Mouse (Mus musculus): ENCODE measurements at regions not wholly inside any gene's neighbourhood (a gene's known extent, or its start where the extent isn't known, plus 50 kb on each side); places are given as distances from the start of the nearest gene placed in this dataset.
"Not testable (repeated sequence)": the region's sequence is repeated elsewhere in the genome, so short reads cannot be mapped to it uniquely, and the experiment has no call there.

DNA sequence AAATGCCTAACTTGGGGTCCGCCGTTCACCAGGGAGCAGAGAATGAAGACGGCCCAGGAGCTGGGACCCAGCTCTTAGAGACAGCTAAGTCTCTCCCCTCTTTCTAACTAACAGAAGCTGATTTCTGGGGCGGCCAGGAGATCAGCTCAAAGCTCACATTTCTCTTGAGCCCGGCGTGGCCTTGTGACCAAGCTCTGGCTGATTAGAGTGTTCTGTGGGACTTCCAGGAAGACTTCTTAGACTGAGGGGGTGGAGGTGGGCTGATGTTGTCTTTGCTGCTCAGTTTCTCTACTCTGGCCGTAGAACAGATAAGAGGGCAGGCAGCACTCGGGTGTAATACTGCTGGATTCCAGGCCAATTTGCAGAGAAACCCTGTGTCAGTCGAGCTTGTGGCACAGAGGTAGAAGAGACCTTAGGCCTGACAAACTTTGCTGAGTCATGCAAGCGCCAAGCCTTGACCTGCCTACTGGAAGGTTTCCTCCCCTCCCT lies 96.5 kb upstream of the Map3k1 start:
- no peak for DNase-seq

DNA sequence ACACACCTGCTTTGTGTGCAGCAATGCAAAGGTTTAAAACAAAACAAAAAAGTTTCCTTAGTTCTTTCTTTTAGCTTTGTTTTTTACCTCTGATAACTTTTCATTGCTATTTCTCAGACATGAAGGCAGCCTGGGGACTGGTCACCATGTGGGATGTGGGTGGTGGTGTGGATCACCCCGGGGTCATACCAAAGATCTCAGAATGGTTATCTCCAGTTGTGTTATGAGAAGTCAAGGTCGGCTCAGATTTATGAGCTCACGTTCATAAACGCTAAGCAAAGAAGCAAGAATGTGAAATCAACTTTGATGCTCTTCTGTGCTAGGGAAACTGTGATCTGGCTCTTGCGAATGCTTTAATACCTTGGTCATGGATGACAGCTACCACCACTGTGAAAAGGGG lies 102.3 kb upstream of the Map3k1 start:
- DNase-seq = no peak

DNA sequence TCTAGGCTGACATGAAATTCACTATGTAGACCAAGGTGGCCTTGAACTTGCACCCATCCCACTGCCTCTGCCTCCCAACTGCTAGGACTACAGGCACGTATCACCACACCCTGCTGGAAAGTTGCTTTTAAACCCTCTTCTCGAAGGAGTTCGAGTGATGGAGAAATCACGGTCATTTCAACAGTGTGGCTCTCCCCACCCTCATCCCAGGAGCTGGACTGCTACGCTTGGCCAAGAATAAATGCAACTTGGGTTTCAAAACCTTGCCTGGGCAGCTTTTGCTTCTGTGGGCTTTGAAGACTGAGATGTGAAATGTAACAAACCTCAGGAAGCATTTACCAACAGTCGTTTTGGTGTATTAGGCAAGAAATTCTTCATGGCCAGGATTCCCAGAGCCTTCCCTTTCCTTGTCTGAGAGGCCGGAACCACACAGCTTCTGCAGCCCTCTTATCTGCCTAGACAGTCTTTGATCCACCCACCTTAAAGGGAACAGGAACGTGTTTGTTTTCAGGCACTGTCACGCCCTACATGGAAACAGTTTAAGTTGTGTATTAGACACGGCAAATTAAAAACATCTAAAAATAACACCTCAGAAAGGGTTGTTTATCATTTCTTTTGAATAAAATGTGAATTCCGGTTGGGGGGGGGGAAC lies 103.0 kb upstream of the Map3k1 start:
- DNase-seq = no peak

DNA sequence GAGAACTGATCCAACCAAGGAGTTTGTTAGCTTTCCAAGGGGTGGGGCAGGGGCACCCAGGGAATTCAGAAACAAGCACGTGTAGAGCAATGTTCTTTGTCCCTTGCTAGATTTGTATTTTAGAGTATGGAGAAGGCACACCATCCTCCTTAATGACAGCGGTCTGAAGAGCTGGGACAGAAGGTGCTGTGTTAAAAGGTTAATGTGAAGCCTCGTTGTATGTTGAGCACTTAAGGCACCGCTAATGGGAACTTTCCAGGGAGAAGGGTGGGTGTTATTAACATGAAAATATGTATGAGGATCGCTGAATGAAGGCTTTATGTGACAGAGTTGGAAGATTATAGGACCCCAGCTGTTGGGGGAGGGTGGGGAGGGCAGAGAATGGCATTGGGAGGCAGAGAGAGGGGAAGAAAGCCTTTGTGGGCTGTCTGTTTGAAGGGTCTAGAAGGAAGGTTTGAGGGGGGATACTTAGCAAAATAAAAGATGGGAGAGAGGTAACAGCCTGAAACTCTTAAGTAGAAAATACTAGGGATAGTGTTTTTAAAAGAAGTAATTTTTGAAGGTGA lies 105.6 kb upstream of the Map3k1 start:
- no peak for DNase-seq

DNA sequence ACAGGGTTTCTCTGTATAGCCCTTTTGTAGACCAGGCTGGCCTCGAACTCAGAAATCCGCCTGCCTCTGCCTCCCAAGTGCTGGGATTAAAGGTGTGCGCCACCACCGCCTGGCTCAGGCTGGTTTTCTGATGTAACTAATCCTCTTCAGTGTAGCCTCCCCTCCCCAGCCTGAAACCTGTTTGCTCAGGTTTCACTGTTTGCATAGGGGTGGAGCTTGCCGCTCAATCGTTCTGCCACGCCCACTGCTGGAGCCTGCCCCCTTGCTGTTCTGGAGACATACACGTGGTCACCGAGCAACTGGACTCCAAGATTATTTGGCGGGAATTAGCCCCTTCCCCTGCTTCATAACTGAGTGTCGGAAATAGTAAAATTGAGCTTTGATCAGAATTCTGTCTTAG lies 110.6 kb upstream of the Map3k1 start:
- not testable (repeated sequence) for DNase-seq

DNA sequence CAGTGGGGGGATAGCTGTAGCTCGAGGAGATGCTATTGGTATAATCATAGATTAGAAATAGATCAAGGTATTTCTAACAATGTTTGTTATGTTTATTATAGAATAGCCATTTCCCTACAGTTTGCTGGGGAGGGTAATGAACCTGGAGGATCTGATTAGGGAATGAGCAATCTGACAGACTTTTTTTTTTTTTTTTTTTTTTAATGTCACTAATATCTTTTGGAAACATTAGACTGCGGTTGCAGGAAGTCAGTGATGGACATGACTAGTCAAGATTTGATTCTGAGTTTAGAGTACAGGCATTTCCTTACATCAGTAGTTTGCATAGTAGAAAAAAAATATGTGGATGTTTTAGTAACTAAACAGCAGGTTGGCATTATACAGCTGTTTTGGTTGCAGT lies 111.7 kb upstream of the Map3k1 start:
- no peak for DNase-seq

DNA sequence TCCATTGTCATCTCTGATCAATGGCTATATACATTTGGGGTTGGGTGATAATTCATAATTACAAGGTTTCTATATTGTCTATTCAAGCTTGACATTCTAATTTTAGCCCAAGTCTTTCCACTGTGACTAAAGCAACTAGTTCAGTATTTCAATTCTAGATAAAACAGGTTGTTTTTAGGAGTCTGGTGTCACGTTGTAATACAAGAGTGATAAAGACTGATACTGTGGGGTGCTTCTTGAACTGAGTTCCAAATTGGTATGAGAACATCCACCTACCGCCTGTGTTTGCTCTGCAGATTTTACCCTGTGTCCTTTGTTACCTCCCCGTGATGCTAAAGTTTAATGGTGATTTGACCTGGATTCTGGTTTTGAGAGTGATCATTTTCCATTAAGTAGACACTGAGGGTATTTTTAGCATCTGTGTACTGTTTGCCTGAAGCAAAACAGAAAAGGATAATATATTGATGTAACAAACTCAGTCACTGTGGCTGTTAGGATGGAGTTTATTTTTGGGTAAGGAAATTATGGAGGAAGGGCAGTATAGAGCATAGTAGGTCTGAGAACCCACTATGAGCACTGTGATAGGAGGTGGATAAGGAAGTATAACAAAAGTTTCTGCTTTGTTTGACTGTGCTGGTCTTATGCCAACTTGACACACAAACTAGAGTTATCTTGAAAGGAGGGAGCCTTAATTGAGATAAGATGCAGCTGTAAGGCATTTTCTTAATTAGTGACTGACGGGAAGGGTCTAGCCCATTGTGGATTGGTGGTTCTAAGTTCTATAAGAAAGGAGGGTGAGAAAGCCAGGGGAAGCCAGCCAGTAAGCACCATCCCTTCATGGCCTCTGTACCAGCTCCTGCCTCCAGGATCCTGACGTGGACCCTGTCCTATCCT lies 112.6 kb upstream of the Map3k1 start:
- DNase-seq = no peak

DNA sequence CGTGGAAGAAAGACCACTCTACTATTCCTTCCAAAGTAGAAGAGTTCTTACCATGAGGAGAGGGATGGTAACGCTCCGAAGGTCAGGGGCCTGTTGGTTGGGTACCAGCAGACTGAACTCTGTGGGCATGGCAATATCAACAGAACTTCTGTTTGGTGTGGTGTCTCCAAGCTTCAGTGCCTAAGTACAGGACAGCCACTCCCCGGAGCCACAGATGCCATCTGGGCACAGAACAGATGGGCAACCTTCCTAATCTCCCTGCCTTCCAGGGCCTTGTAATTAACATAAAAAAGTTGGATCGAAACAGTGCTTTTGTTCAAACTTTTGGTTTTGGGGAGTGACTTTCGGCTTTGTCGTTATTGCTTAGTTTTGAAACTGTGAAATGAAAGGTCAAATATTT lies 116.6 kb upstream of the Map3k1 start:
- DNase-seq = peak; percentile 25

DNA sequence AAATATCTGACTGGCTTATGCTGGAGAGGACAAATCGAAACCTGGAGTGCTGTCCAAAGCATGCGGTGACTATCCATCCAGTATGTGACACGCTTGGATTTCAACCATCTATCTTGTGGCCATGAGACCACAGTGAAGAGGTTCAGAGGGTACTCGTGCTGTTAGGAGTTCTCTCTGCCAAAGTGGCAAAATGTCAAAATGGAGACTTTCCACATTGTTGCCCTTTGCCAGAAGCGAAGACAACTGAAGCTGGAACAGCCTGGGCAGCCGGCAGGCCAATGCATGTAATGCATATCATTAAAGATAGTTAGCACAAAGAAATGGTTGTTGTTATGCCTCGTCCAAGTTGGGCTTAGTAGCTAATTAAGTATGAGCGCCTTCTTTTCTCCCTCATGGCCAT lies 118.0 kb upstream of the Map3k1 start:
- peak; percentile 37 for DNase-seq

DNA sequence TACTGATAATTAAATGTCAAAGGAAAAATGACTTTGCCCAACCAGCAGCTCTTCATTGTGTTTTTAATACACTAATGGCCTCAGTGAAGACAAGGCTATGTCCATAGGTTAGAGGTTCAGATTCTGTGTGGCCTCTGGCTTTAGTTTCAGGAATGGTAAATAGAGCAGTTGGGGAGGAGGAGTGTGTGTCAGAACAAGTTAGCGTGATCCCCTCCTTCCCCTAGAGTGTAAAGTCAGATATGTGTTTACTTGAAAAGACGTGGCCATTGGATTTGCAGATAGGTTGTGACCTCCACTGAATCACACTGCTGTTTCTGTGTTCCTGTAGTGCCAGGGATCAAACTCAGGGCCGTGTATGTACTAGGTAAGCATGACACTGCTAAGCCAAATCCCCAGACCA lies 118.7 kb upstream of the Map3k1 start:
- DNase-seq = no peak

DNA sequence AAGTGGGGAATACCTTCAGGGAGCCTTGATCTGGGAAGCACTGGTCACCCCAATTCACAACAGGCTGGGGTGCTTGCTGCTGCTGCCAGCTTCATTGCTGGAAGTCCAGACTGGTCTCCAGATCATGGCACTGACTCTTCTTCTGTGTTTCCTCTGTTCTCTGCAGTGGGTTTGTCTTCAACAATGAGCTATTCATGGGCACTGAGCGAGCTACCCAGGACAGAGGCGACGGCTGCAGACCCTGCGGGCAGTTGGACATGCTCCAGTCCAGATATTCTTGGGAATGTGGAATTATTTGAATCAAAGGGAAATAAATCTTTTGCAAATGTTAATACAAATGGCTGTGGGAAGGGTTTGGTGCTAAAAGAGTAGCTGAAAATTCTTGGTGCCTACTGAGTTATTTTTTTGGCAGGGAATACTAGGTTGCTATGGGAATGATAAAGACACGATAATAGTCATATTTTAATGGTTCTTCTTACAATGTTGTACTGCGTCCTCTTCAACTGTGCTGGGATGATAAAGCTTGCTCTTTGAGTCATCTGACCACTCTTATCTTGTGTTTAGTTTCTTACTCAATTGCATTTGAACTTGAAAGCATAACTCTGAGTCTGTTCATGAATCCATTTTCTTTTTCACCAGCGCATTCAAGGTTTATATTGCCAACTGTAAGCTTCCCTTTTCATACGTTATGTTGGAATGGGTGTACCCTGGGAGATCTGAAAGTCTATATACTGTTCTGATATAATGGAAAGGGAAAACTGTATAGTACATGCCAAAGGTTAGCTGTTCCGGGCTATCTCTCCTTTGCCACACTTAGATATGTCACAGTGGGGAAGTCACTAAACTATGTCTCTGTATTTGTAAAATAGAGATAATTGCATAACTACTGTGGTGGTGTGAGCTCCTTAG lies 120.1 kb upstream of the Map3k1 start:
- no peak for DNase-seq

DNA sequence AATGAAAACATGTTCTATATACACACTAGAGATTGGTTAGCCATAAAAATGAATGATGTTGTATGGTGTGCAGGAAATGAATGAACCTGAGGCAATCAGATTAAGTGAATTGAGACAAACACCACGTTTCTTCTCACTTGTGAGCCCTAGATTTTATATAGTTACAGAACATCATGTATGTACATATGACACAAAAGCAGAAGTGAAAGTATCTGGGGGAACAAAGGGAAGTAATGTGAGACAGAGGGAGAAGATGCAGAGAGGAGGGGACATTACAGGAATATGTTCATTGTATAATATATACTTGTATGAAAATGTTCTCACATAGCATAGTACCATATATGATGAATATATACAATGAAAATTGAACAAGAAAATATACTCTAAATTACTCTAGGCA lies 121.1 kb upstream of the Map3k1 start:
- DNase-seq = no peak

DNA sequence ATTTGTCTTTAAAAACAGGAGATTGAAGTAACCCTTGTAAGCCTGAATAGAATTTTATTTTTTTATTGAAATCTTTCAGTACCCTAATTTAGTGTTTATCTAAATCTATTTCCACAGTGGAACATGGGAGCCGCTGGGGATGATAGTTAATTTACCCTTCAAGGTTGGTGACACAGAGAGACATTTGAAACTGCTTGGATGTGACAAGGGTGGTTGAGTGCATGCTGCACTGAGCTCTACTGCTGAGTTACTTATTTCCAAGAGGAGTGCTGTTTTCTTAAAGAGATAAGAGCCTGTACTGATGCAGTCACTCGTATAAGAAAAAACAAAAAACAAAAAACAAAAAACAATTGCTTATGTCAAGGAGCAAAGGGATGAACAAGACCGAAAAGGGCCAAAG lies 123.7 kb upstream of the Map3k1 start:
- DNase-seq = no peak

DNA sequence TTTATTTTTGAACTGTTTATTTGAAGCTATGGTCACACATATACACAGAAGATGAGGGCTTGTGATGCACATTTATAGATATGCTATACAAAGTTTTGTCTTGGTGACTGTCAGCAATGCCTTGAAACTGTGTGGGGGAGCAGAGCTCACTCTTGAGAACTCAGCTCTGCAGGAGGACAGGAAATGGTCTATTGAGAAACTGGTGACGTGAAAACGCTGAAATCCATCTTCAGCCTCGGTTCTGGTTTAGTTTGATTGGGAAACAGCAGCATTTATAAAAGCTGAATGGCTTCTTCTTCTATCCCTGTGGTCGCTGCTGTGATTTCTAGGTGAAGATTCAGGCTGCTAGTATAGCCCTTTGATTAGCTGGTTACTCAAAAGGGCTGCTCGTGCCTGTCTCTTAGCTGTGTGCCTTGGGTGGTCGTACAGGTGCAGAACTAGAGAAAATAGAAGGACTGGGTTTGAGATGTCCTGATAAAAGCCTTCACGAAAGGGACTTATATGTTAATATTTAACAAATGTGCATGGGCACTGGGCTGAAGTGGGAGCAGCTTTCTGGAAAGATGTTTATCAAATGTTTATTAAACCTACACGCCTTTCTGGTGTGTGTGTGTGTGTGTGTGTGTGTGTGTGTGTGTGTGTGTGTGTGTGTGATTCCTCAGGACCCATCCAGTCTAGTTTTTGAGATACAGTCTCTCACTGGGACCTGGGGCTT lies 124.9 kb upstream of the Map3k1 start:
- DNase-seq = no peak

DNA sequence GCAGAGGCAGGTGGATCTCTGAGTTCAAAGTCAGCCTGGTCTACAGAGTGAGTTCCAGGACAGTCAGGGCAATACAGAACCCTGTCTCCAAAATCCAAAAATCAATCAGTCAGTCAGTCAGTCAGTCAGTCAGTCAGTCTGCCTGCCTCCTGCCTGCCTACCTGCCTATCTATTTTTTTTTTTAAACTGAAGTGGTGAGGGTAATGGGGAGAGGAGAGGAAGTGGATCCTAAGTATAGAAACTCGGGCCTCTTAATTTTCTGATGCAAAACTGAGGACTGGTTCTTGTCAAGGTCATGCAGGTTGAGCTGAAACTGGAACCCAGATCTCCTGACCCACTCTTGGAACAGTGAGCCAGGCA lies 126.9 kb upstream of the Map3k1 start:
- no peak for DNase-seq

DNA sequence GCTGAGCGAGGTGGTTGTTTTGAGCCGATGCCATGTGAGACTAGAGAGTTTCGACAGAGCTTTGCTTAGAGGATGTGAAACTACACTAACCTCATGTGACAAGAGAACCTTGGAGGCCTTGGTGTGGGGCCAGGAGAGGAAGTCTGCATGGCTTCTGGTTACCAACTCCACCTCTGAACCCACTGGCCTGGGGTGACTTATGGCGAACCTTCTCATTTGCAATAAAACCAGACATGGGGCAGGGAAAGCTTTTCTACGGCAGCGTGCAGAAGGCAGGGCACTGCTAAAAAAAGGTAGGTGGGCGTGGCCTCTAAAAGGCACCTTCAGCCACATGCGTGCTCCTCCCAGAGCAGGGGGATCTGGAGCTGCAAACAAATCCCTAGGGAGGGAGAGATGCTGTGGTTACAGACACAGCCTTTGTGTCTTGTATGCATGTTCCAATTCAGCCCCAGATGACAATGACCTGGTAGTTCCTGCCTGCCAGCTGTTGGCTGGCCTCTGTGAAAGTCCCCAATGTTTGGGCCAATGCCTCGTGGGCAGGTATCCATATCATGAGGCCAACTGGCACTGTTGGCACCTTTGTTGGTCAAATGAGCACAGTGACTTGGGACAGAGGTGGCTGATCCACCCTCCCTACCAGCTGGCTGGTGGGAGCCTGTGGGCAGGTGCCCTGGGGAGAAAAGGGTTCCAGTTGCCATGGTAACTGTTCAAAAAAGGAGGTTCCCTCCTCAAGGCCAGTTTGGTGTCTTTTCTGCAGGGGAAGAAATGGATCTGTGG lies 127.5 kb upstream of the Map3k1 start:
- DNase-seq = no peak

DNA sequence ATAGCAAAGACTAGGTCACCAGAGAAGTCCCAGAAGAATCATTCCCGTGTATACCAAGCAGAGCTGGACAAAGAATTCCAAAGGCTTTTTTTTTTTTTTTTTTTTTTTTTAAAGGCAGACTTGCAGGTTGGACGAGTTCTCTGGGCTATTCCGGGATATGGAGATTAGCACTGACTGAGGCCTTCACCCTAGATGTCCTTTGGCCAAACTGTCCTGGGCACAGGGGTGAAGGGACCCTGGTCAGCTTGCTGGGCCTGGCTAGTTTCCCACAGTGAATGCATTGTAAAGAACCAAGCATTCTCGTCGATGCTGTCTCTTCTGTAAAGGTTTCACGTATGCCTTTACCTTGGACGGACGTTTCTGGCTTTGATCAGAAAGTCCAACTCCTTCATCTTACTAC lies 128.2 kb upstream of the Map3k1 start:
- no peak for DNase-seq

DNA sequence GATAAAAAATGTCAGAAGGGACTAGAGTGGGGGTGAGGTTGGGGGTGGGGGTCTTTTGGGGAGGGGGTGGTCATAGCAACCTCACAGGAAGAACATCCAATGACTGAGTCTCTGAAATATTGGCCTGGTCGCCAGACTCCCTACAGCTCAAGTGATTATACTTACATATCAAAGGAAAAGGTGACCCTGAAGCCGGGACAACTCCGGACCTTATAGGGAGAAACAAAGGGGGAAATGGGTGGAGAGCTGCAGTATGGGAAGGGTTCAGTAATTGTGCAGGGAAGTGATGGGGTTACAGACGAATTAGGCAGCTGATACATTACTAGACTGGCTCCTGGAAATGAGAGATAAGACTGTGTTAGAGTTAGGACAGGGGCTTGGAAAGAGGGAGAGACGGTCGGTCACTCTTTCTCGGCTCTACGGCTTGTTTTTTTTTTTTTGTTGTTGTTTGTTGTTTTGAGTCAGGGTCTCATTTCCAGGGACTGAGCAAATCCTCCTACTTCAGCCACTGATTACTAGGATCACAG lies 130.2 kb upstream of the Map3k1 start:
- DNase-seq = no peak

DNA sequence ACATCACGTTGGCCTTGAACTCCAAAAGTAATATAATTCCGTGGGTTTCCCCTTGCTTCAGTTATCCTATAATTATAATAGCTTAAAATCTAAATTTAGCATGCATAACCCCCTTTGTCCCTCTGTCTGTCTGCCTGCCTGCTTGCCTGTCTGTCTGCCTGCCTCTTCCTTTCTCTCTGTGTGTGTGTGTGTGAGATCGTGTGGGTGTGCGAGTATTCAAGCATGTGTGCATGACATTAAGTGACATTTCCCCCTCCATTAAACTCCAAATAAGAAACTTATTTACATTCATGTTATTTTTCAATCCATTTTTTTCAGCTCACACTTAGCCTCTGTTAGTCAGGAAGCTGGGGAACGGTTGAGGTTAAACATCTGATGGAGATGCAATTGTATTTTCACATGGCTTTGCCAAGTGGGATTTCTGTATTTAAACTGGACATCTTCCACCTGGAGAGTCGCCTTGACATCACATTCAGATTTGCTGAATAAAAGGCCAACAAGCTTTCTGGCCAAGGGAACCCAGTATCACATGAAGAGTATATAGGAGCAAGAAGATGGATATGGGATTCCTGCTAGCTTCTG lies 130.8 kb upstream of the Map3k1 start:
- DNase-seq = no peak

DNA sequence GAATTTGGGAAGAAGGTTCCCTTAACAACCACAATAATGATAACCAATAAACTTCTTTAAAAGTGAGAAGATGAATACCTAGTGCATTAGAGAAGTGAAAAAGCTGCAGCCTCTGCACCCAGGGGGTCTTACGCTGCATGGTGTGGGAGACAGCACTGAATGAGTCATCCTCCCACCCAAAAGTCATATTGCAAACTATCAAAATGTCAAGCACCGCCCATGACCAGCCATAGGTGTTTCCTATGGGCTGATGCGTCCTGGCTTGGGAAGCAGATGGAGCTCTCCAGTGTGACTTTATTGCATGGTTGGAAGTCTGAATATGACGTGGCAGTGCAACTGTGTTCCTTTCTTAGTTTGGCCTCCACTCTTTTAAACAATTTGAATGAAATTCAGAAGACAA lies 131.5 kb upstream of the Map3k1 start:
- DNase-seq = no peak

Measured in cerebellum, adult 8-10 months (tissue).